Mouse (Mus musculus): ENCODE results near the gene Zfp618. TPM values are rescaled to one million over a fixed set of nuclear protein-coding genes. Genes with fewer than 3 reads are reported as not detected.

Gene Zfp618
- polyA plus RNA-seq, 1 experiment: 1.5 TPM

- DNase-seq: no peak
- H3K4me3 ChIP-seq (replicated peaks; ENCODE audit: extremely low read depth, low read depth, low read length): no peak overlapping the region
- H3K4me1 ChIP-seq (ENCODE audit: control insufficient read depth, insufficient read depth, low read length): no peaks in the 10 kb centered on the region
- WGBS: 93% methylated on average over 9 of the region's 9 CpGs
- TF ChIP-seq CTCF (IDR thresholded peaks at IDR 0.05; ENCODE audit: insufficient read depth, low read length) (no peak), POLR2A (IDR thresholded peaks at IDR 0.05; ENCODE audit: borderline replicate concordance, extremely low read depth, low read depth, low read length) (no peak)
These were observed 42.8 kb downstream of the Zfp618 start for GRCm38 (mm10) chr4:63008206-63008605.

- WGBS: 62% methylated on average over 3 of the region's 3 CpGs
- no peaks in the 10 kb centered on the region for H3K4me1 ChIP-seq (ENCODE audit: control insufficient read depth, insufficient read depth, low read length)
- H3K4me3 ChIP-seq (replicated peaks; ENCODE audit: extremely low read depth, low read depth, low read length): no peak overlapping the region
- DNase-seq: no peak
- TF ChIP-seq POLR2A (IDR thresholded peaks at IDR 0.05; ENCODE audit: borderline replicate concordance, extremely low read depth, low read depth, low read length) (no peak), CTCF (IDR thresholded peaks at IDR 0.05; ENCODE audit: insufficient read depth, low read length) (no peak)
These were observed 43.4 kb downstream of the Zfp618 start for GRCm38 (mm10) chr4:63008822-63009221.

GRCm38 (mm10) chr4:63009821-63010220, 44.4 kb downstream of the Zfp618 start:
- H3K4me1 ChIP-seq (ENCODE audit: control insufficient read depth, insufficient read depth, low read length): no peaks in the 10 kb centered on the region
- TF ChIP-seq CTCF (IDR thresholded peaks at IDR 0.05; ENCODE audit: insufficient read depth, low read length) (no peak), POLR2A (IDR thresholded peaks at IDR 0.05; ENCODE audit: borderline replicate concordance, extremely low read depth, low read depth, low read length) (no peak)
- no peak for DNase-seq
- H3K4me3 ChIP-seq (replicated peaks; ENCODE audit: extremely low read depth, low read depth, low read length): no peak overlapping the region
- WGBS: 69% methylated on average over 1 of the region's 1 CpGs

GRCm38 (mm10) chr4:63010226-63010625, 44.9 kb downstream of the Zfp618 start:
- 47% methylated on average over 4 of the region's 4 CpGs for WGBS
- DNase-seq: peak; percentile 60
- TF ChIP-seq POLR2A (IDR thresholded peaks at IDR 0.05; ENCODE audit: borderline replicate concordance, extremely low read depth, low read depth, low read length) (no peak), CTCF (IDR thresholded peaks at IDR 0.05; ENCODE audit: insufficient read depth, low read length) (no peak)
- no peaks in the 10 kb centered on the region for H3K4me1 ChIP-seq (ENCODE audit: control insufficient read depth, insufficient read depth, low read length)
- no peak overlapping the region for H3K4me3 ChIP-seq (replicated peaks; ENCODE audit: extremely low read depth, low read depth, low read length)

- no peaks in the 10 kb centered on the region for H3K4me1 ChIP-seq (ENCODE audit: control insufficient read depth, insufficient read depth, low read length)
- WGBS: 87% methylated on average over 10 of the region's 10 CpGs
- no peak for DNase-seq
- TF ChIP-seq POLR2A (IDR thresholded peaks at IDR 0.05; ENCODE audit: borderline replicate concordance, extremely low read depth, low read depth, low read length) (no peak), CTCF (IDR thresholded peaks at IDR 0.05; ENCODE audit: insufficient read depth, low read length) (no peak)
- H3K4me3 ChIP-seq (replicated peaks; ENCODE audit: extremely low read depth, low read depth, low read length): no peak overlapping the region
These were observed 53.2 kb downstream of the Zfp618 start for GRCm38 (mm10) chr4:63018616-63019015.

GRCm38 (mm10) chr4:63019428-63019858, 54.1 kb downstream of the Zfp618 start:
- DNase-seq: no peak
- 54% methylated on average over 4 of the region's 4 CpGs for WGBS
- Histone ChIP-seq H3K4me1 (ENCODE audit: control insufficient read depth, insufficient read depth, low read length) (no peaks in the 10 kb centered on the region), H3K4me3 (replicated peaks; ENCODE audit: extremely low read depth, low read depth, low read length) (no peak overlapping the region)
- TF ChIP-seq POLR2A (IDR thresholded peaks at IDR 0.05; ENCODE audit: borderline replicate concordance, extremely low read depth, low read depth, low read length) (no peak), CTCF (IDR thresholded peaks at IDR 0.05; ENCODE audit: insufficient read depth, low read length) (peak; percentile 29; the same call in 1 of the 2 replicates)

GRCm38 (mm10) chr4:63021034-63021700, 55.8 kb downstream of the Zfp618 start:
- no peak overlapping the region for H3K4me3 ChIP-seq (replicated peaks; ENCODE audit: extremely low read depth, low read depth, low read length)
- 48% methylated on average over 6 of the region's 6 CpGs for WGBS
- no peaks in the 10 kb centered on the region for H3K4me1 ChIP-seq (ENCODE audit: control insufficient read depth, insufficient read depth, low read length)
- DNase-seq: no peak
- TF ChIP-seq CTCF (IDR thresholded peaks at IDR 0.05; ENCODE audit: insufficient read depth, low read length) (no peak), POLR2A (IDR thresholded peaks at IDR 0.05; ENCODE audit: borderline replicate concordance, extremely low read depth, low read depth, low read length) (no peak)

GRCm38 (mm10) chr4:63023465-63023864, 58.1 kb downstream of the Zfp618 start:
- no peak for TF ChIP-seq CTCF (IDR thresholded peaks at IDR 0.05; ENCODE audit: insufficient read depth, low read length)
- TF ChIP-seq POLR2A (IDR thresholded peaks at IDR 0.05; ENCODE audit: borderline replicate concordance, extremely low read depth, low read depth, low read length): no peak
- Histone ChIP-seq H3K4me3 (replicated peaks; ENCODE audit: extremely low read depth, low read depth, low read length) (no peak overlapping the region), H3K4me1 (ENCODE audit: control insufficient read depth, insufficient read depth, low read length) (no peaks in the 10 kb centered on the region)
- no peak for DNase-seq
- 90% methylated on average over 7 of the region's 7 CpGs for WGBS

GRCm38 (mm10) chr4:63024098-63024497, 58.7 kb downstream of the Zfp618 start:
- TF ChIP-seq POLR2A (IDR thresholded peaks at IDR 0.05; ENCODE audit: borderline replicate concordance, extremely low read depth, low read depth, low read length) (no peak), CTCF (IDR thresholded peaks at IDR 0.05; ENCODE audit: insufficient read depth, low read length) (no peak)
- DNase-seq: no peak
- no peaks in the 10 kb centered on the region for H3K4me1 ChIP-seq (ENCODE audit: control insufficient read depth, insufficient read depth, low read length)
- 94% methylated on average over 7 of the region's 7 CpGs for WGBS
- H3K4me3 ChIP-seq (replicated peaks; ENCODE audit: extremely low read depth, low read depth, low read length): no peak overlapping the region

GRCm38 (mm10) chr4:63024734-63025256, 59.4 kb downstream of the Zfp618 start:
- WGBS: 69% methylated on average over 9 of the region's 9 CpGs
- DNase-seq: no peak
- H3K4me1 ChIP-seq (ENCODE audit: control insufficient read depth, insufficient read depth, low read length): no peaks in the 10 kb centered on the region
- TF ChIP-seq POLR2A (IDR thresholded peaks at IDR 0.05; ENCODE audit: borderline replicate concordance, extremely low read depth, low read depth, low read length) (no peak), CTCF (IDR thresholded peaks at IDR 0.05; ENCODE audit: insufficient read depth, low read length) (no peak)
- H3K4me3 ChIP-seq (replicated peaks; ENCODE audit: extremely low read depth, low read depth, low read length): no peak overlapping the region
